Mouse (Mus musculus): ENCODE measurements at regions not wholly inside any gene's neighbourhood (a gene's known extent, or its start where the extent isn't known, plus 50 kb on each side); places are given as distances from the start of the nearest gene placed in this dataset.

- no peaks in the 10 kb centered on the region for H3K36me3 ChIP-seq (ENCODE audit: control insufficient read depth, insufficient read depth, low read length)
- no peaks in the 10 kb centered on the region for H3K4me1 ChIP-seq (ENCODE audit: control insufficient read depth, insufficient read depth, insufficient read length, low read length)
- no peak overlapping the region for H3K4me3 ChIP-seq (ENCODE audit: low read depth, low read length)
- TF ChIP-seq POLR2A (IDR thresholded peaks at IDR 0.05; ENCODE audit: low read depth, low read length) (no peak), CTCF (IDR thresholded peaks at IDR 0.05; ENCODE audit: extremely low read depth, insufficient read length, insufficient replicate concordance, low read depth, low read length) (no peak)
- no peaks in the 10 kb centered on the region for H3K27me3 ChIP-seq (ENCODE audit: control insufficient read depth, insufficient read depth, low read length)
- no peak overlapping the region for H3K27ac ChIP-seq (ENCODE audit: insufficient read depth, low read depth, low read length)
- 19% methylated on average over 4 of the region's 4 CpGs for WGBS
Observed at GRCm38 (mm10) chr5:111789904-111790303, 56.2 kb downstream of the Gm26897 start.

DNA sequence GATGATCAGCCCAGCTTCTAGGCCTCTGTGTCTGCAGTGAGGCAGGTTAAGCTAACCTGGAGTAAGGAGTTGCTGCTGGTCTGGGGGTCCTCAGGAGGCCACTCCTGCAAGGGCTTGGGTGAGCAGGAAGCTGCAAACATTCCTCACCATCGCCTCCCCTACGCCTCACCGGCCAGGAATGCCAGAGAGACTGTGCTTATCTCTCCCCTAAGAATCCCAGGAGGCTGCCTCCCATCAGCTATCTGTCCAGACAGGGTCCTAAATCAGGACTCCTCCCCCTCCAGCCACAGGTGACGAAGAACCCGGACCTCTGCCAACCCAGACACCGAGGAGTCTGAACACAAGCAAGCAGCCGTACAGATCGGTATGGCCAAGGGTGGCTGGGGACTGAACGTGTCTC, 56.8 kb downstream of the Gm26897 start:
- Histone ChIP-seq H3K36me3 (ENCODE audit: control insufficient read depth, insufficient read depth, low read length) (no peaks in the 10 kb centered on the region), H3K4me1 (ENCODE audit: control insufficient read depth, insufficient read depth, insufficient read length, low read length) (no peaks in the 10 kb centered on the region), H3K27me3 (ENCODE audit: control insufficient read depth, insufficient read depth, low read length) (no peaks in the 10 kb centered on the region), H3K27ac (ENCODE audit: insufficient read depth, low read depth, low read length) (no peak overlapping the region), H3K4me3 (ENCODE audit: low read depth, low read length) (no peak overlapping the region)
- WGBS = 52% methylated on average over 9 of the region's 9 CpGs
- TF ChIP-seq POLR2A (IDR thresholded peaks at IDR 0.05; ENCODE audit: low read depth, low read length) = no peak
- TF ChIP-seq CTCF (IDR thresholded peaks at IDR 0.05; ENCODE audit: extremely low read depth, insufficient read length, insufficient replicate concordance, low read depth, low read length) = no peak

- Histone ChIP-seq H3K4me1 (ENCODE audit: control insufficient read depth, insufficient read depth, insufficient read length, low read length) (no peaks in the 10 kb centered on the region), H3K27me3 (ENCODE audit: control insufficient read depth, insufficient read depth, low read length) (no peaks in the 10 kb centered on the region), H3K27ac (ENCODE audit: insufficient read depth, low read depth, low read length) (no peak overlapping the region), H3K4me3 (ENCODE audit: low read depth, low read length) (no peak overlapping the region), H3K36me3 (ENCODE audit: control insufficient read depth, insufficient read depth, low read length) (no peaks in the 10 kb centered on the region)
- TF ChIP-seq CTCF (IDR thresholded peaks at IDR 0.05; ENCODE audit: extremely low read depth, insufficient read length, insufficient replicate concordance, low read depth, low read length) (no peak), POLR2A (IDR thresholded peaks at IDR 0.05; ENCODE audit: low read depth, low read length) (no peak)
- WGBS = 78% methylated on average over 5 of the region's 5 CpGs
Observed at GRCm38 (mm10) chr5:111791089-111791561, 57.4 kb downstream of the Gm26897 start.

DNA sequence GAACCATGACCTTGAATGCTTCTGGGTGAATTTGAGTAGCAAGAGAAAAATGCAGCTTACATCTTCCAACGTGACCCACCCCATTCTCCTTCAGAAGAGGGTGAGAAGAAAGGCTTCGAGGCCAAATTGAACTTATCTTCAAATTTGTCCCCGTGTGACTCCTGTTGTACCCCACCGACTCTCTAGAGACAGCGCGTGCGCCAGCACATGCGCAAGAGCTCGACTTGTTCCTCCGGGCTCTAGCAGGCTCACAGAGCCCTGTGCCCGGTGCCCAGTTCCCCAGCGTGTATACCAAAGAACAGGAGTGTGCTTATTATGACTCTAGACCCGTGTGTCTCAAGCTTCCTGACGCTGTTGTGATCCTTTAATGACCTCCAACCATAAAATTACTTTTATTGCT, 59.0 kb downstream of the Gm26897 start:
- WGBS = 60% methylated on average over 14 of the region's 14 CpGs
- no peaks in the 10 kb centered on the region for H3K27me3 ChIP-seq (ENCODE audit: control insufficient read depth, insufficient read depth, low read length)
- H3K27ac ChIP-seq (ENCODE audit: insufficient read depth, low read depth, low read length) = no peak overlapping the region
- no peak for TF ChIP-seq POLR2A (IDR thresholded peaks at IDR 0.05; ENCODE audit: low read depth, low read length)
- TF ChIP-seq CTCF (IDR thresholded peaks at IDR 0.05; ENCODE audit: extremely low read depth, insufficient read length, insufficient replicate concordance, low read depth, low read length) = no peak
- no peaks in the 10 kb centered on the region for H3K4me1 ChIP-seq (ENCODE audit: control insufficient read depth, insufficient read depth, insufficient read length, low read length)
- H3K36me3 ChIP-seq (ENCODE audit: control insufficient read depth, insufficient read depth, low read length) = no peaks in the 10 kb centered on the region
- no peak overlapping the region for H3K4me3 ChIP-seq (ENCODE audit: low read depth, low read length)

DNA sequence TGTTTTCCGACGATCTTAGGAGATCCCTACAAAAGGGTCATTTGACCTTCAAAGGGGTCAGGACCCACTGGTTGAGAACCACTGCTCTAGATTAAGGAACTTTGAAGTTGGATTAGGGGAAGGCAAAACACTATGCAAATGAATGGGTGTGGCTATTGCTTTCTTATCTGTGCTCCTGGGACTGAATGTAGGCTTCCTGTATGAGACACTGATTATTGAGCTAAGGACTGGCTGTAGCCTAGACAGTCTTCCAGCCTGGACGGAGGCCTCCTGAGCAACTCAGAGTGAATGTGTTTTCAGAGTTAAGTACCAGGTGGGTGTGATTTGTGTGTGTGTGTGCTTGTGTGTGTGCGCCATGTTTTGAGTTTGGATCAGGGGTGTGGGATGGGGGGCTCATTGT, 59.5 kb downstream of the Gm26897 start:
- 41% methylated on average over 4 of the region's 4 CpGs for WGBS
- H3K27ac ChIP-seq (ENCODE audit: insufficient read depth, low read depth, low read length) = no peak overlapping the region
- H3K4me3 ChIP-seq (ENCODE audit: low read depth, low read length) = no peak overlapping the region
- H3K27me3 ChIP-seq (ENCODE audit: control insufficient read depth, insufficient read depth, low read length) = no peaks in the 10 kb centered on the region
- H3K4me1 ChIP-seq (ENCODE audit: control insufficient read depth, insufficient read depth, insufficient read length, low read length) = no peaks in the 10 kb centered on the region
- H3K36me3 ChIP-seq (ENCODE audit: control insufficient read depth, insufficient read depth, low read length) = no peaks in the 10 kb centered on the region
- no peak for TF ChIP-seq POLR2A (IDR thresholded peaks at IDR 0.05; ENCODE audit: low read depth, low read length)
- TF ChIP-seq CTCF (IDR thresholded peaks at IDR 0.05; ENCODE audit: extremely low read depth, insufficient read length, insufficient replicate concordance, low read depth, low read length) = no peak

DNA sequence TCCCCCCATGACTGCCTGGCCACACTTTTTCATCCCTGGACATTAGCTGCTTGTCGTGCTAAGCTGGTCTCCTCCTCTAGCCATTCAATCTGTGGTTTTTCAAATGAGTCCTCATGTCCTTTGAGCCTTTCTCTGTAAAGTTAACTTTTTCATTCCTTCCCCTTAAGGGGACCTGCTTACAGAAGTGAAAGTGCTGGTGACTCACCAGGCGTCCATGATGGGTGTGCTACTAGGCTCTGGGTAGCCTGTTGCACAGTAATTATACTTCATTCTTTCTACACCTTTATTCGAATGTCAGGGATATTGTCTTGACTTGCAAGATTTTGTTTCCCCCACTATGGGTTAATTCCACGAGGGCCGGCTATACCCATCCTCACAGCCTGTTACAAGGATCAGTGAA, 63.2 kb downstream of the Gm26897 start:
- no peak overlapping the region for H3K27ac ChIP-seq (ENCODE audit: insufficient read depth, low read depth, low read length)
- no peaks in the 10 kb centered on the region for H3K36me3 ChIP-seq (ENCODE audit: control insufficient read depth, insufficient read depth, low read length)
- H3K4me3 ChIP-seq (ENCODE audit: low read depth, low read length) = no peak overlapping the region
- no peaks in the 10 kb centered on the region for H3K27me3 ChIP-seq (ENCODE audit: control insufficient read depth, insufficient read depth, low read length)
- no peaks in the 10 kb centered on the region for H3K4me1 ChIP-seq (ENCODE audit: control insufficient read depth, insufficient read depth, insufficient read length, low read length)
- TF ChIP-seq POLR2A (IDR thresholded peaks at IDR 0.05; ENCODE audit: low read depth, low read length) (no peak), CTCF (IDR thresholded peaks at IDR 0.05; ENCODE audit: extremely low read depth, insufficient read length, insufficient replicate concordance, low read depth, low read length) (no peak)
- 65% methylated on average over 5 of the region's 5 CpGs for WGBS

GRCm38 (mm10) chr5:111799700-111800311, 66.1 kb downstream of the Gm26897 start:
- Histone ChIP-seq H3K4me1 (ENCODE audit: control insufficient read depth, insufficient read depth, insufficient read length, low read length) (no peaks in the 10 kb centered on the region), H3K27ac (ENCODE audit: insufficient read depth, low read depth, low read length) (peak overlapping the region; percentile 69), H3K36me3 (ENCODE audit: control insufficient read depth, insufficient read depth, low read length) (no peaks in the 10 kb centered on the region), H3K4me3 (ENCODE audit: low read depth, low read length) (no peak overlapping the region), H3K27me3 (ENCODE audit: control insufficient read depth, insufficient read depth, low read length) (no peaks in the 10 kb centered on the region)
- 31% methylated on average over 15 of the region's 15 CpGs for WGBS
- TF ChIP-seq CTCF (IDR thresholded peaks at IDR 0.05; ENCODE audit: extremely low read depth, insufficient read length, insufficient replicate concordance, low read depth, low read length) (no peak), POLR2A (IDR thresholded peaks at IDR 0.05; ENCODE audit: low read depth, low read length) (no peak)

All from small intestine, adult 2 months (tissue).